Mouse (Mus musculus) neural tube, embryonic 15.5 days (tissue): ENCODE results near the gene Dennd6b. TPM values are rescaled to one million over a fixed set of nuclear protein-coding genes. Genes with fewer than 3 reads are reported as not detected.

ENCODE experiments used
- ATAC-seq: fragments of 200-750 bp; cut with Nextera tagmentation; 2 replicates; pipeline ENCODE4 v1.8.0; 2017; ENCODE audit warnings: mild to moderate bottlenecking, moderate TSS enrichment, moderate library complexity; ENCODE audit not compliant: low FRiP score
- H3K27ac ChIP-seq: fragments of 300-500 bp; sonication (generic); replicated peaks from 2 replicates; pipeline ENCODE4 v1.5.1; 2015; ENCODE audit warnings: mild to moderate bottlenecking, inconsistent platforms
- H3K27me3 ChIP-seq: fragments of 300-500 bp; sonication (generic); replicated peaks from 2 replicates; pipeline ENCODE4 v1.6.1; 2015; ENCODE audit warnings: inconsistent platforms
- H3K36me3 ChIP-seq: fragments of 300-500 bp; sonication (generic); 2 replicates; pipeline ENCODE4 v1.6.1; 2015; ENCODE audit warnings: inconsistent platforms
- H3K4me1 ChIP-seq: fragments of 300-500 bp; sonication (generic); 2 replicates; pipeline ENCODE4 v1.6.1; 2015; ENCODE audit warnings: inconsistent platforms
- H3K4me2 ChIP-seq: fragments of 300-500 bp; sonication (generic); 2 replicates; pipeline ENCODE4 v1.6.1; 2015; ENCODE audit warnings: inconsistent platforms, mild to moderate bottlenecking, moderate library complexity
- H3K4me3 ChIP-seq: fragments of 300-500 bp; sonication (generic); replicated peaks from 2 replicates; pipeline ENCODE4 v1.5.1; 2015; ENCODE audit warnings: mild to moderate bottlenecking, inconsistent platforms
- H3K9ac ChIP-seq: fragments of 300-500 bp; sonication (generic); replicated peaks from 2 replicates; pipeline ENCODE4 v1.6.1; 2015; ENCODE audit warnings: mild to moderate bottlenecking, inconsistent platforms
- H3K9me3 ChIP-seq: fragments of 300-500 bp; sonication (generic); replicated peaks from 2 replicates; pipeline ENCODE4 v1.6.1; 2016; ENCODE audit warnings: inconsistent platforms
- WGBS: fragments of 180-500 bp; shearing (Covaris S2); methylation state at CpG from one replicate; pipeline ENCODE4 v1.1.7; 2015; ENCODE audit warnings: mixed read lengths; 5-methylcytosine and 5-hydroxymethylcytosine counted together
- microRNA-seq: library from miRNA; unstranded; fragments of <30 nt; microRNA quantifications from one replicate; pipeline ENCODE4, GENCODE M21; 2017
- polyA plus RNA-seq: library from polyadenylated mRNA; unstranded; fragments of >200 nt; fragmentation: Nextera tagmentation; extraction: Ambion mirVana; gene quantifications from 2 replicates; pipeline ENCODE4 v1.2.1, GENCODE M21; 2015

Dennd6b gene
- polyA plus RNA-seq, 1 experiment from 2014 or later = 91.0 TPM

DNA sequence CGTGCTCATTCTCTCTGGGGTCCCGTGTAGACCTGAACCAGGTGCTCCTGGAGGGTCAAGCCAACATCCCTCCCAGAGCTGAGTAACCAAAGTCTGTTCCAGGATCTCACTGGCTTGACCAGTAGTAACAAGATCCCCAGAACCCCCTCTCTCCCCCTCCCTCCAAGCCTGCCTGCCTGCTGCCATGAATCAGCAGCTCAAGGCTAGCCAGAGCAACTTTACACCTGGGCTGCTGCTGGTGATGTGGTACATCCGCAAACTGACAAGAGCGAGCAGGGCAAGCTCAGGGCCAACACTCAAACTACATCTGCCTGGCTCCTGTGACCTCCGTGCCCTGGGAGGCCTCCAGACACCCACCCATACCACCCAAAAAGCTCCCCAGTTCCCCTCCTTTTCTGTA, 54.9 kb downstream of the Dennd6b start:
- H3K27me3 ChIP-seq = peaks cover 30% of the 10 kb centered on the region
- H3K9ac ChIP-seq = no peak overlapping the region
- no peaks in the 10 kb centered on the region for H3K36me3 ChIP-seq
- no peaks in the 10 kb centered on the region for H3K9me3 ChIP-seq
- H3K4me1 ChIP-seq = peaks cover 27% of the 10 kb centered on the region
- H3K4me2 ChIP-seq = no peak overlapping the region
- no peak for ATAC-seq
- 22% methylated on average over 5 of the region's 5 CpGs for WGBS
- no peak overlapping the region for H3K4me3 ChIP-seq
- H3K27ac ChIP-seq = no peak overlapping the region

DNA sequence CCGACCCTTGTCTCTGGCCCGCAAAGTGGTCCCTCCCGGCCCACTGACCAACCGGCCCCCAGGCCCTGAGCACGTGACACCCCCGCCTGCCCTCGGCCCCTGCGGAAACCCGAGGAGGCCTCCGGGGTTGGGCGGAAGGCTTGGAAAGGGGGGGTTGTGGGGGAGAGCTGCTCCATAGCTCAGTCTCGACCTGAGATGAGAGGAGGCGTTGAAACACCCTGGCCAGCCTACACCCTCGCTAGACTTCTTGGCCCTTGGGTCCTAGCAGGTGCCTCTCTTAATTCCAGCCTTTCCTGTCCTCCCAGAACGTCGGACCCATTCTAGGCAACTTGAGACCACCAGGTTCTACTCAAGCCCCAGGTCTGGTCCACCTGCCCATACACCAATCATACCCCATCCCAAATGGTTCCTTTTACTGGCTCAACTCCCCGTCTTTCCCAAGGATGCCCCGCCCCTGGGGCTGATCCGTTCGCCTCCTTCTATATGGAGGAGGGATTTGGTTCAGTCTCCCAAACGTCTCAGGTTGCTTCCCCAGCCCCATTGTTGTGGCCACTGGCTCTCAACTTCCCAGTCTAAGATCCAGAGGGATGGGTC, 55.5 kb downstream of the Dennd6b start, which contains the start of gene Mapk12:
Gene Mapk12 (minus strand): TSS at position 45 of the 594 bp plus-strand sequence.
- peak within 1 kb of the TSS; percentile 98 for H3K4me2 ChIP-seq
- under 1% methylated on average over 21 of the region's 21 CpGs for WGBS
- peak; percentile 60; the same call in 1 of the 2 replicates for ATAC-seq
- peaks cover 30% of the 10 kb centered on the region for H3K27me3 ChIP-seq
- H3K4me1 ChIP-seq = peaks cover 21% of the 10 kb centered on the region
- peak within 1 kb of the TSS; percentile 54 for H3K9ac ChIP-seq
- no peak within 1 kb of the TSS for H3K27ac ChIP-seq
- no peaks in the 10 kb centered on the region for H3K9me3 ChIP-seq
- H3K36me3 ChIP-seq = no peaks in the 10 kb centered on the region
- peak within 1 kb of the TSS; percentile 47 for H3K4me3 ChIP-seq

DNA sequence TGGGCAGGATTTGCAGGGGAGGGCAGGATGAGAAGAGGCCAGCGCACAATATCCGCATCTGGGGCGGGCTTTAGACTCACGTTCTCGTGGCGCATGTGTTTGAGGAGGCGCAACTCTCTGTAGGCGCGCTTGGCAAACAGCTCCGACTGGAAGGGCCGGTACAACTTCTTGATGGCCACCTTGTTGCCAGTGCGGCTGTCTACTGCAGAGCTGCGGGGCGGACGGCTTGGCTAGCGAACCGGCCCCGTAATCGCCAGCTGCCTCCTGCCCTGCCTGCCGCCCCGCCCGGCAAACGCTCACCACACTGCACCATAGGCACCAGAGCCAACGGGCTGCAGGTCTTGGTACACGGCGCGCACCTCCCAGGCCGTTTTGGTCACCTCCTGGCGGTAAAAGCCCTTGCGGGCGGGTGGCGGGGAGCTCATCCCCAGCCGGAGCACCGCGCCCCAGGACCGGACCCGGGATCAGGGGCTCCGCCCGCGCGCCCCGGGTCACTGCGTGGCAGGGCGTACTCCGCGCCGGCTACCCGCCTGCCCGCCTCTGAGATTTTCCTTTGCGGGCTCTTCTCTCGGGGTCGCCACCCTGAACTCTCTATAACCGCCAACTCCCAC, 56.1 kb downstream of the Dennd6b start:
- under 1% methylated on average over 53 of the region's 53 CpGs for WGBS
- Histone ChIP-seq H3K36me3 (no peaks in the 10 kb centered on the region), H3K4me3 (peak overlapping the region; percentile 47), H3K9me3 (no peaks in the 10 kb centered on the region), H3K4me1 (peaks cover 21% of the 10 kb centered on the region), H3K4me2 (peak overlapping the region; percentile 98), H3K27ac (no peak overlapping the region), H3K27me3 (peaks cover 30% of the 10 kb centered on the region), H3K9ac (peak overlapping the region; percentile 54)
- no peak for ATAC-seq

DNA sequence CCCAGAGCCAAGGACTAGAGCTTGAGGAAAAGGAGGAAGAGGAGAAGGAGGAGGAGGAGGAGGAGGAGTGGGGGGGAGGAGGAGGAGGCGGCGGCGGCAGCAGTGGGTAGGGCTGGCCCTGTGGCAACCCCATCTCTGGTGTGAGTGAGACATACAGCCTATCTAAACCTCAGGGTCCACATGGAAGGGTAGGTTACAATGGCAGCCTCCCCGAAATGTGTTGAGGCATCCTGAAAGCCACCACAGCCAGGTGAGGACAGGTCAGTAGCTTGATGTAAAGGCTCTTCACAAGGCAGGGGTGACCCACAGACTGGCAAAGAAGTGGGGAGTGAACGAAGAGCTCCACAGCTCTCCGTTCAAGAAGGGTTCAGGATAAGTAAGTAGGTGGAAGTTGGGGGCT, 57.8 kb downstream of the Dennd6b start:
- H3K27me3 ChIP-seq = peaks cover 30% of the 10 kb centered on the region
- H3K27ac ChIP-seq = no peak overlapping the region
- no peaks in the 10 kb centered on the region for H3K9me3 ChIP-seq
- no peak overlapping the region for H3K9ac ChIP-seq
- peaks cover 21% of the 10 kb centered on the region for H3K4me1 ChIP-seq
- no peak for ATAC-seq
- H3K4me3 ChIP-seq = no peak overlapping the region
- 94% methylated on average over 6 of the region's 6 CpGs for WGBS
- H3K36me3 ChIP-seq = no peaks in the 10 kb centered on the region
- no peak overlapping the region for H3K4me2 ChIP-seq

DNA sequence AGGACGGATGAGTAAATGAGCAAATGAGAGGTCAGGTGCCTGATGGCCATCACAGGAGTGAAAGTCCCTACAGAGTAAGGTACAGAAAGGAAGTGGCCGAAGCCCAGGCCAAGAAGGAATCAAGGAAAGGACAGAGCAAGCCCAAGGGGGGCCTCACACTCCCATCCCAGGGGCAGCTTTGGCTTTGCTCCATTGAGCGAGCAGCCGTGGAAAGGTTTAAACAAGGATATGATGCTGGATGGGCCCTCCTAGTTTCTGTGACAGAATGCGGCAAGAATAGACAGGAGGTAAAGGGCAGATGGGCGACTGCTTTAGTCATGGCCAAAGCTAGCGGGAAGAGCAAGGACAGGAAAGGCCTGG, 58.3 kb downstream of the Dennd6b start:
- H3K9ac ChIP-seq = no peak overlapping the region
- 89% methylated on average over 7 of the region's 7 CpGs for WGBS
- no peak overlapping the region for H3K4me2 ChIP-seq
- H3K27me3 ChIP-seq = peaks cover 30% of the 10 kb centered on the region
- H3K27ac ChIP-seq = no peak overlapping the region
- H3K4me1 ChIP-seq = peaks cover 21% of the 10 kb centered on the region
- H3K36me3 ChIP-seq = no peaks in the 10 kb centered on the region
- no peak for ATAC-seq
- H3K4me3 ChIP-seq = no peak overlapping the region
- H3K9me3 ChIP-seq = no peaks in the 10 kb centered on the region

DNA sequence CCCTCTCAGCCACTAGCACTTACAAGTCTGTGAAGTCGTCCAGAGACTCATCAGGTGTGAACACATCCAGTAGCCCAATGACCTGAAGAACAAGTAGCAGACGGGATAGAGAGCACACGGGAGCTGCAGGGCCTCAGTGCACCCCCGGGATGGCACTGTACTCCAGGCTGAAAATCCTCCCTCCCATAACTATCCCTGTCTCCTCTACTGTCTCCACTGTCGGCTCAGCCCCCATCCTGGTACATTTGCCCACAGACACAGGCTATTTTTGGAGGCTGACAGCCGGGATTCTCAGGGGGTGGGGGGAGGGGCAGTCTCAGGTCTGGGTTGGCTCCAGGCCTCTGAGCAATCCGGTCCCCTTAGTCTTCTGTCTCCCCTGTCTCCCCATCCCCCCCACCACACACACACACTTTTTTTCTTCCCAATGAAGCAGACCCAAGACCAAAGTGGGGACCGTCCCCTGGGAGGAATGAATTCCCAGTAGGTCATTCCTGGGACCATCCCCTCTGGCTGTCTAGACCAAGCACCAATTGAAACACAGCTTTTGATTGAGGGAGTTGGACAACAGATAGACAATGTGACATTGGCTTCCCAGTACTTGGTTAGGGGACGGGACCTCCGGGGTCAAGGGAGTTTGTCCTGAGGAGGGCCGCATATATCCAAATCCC, 58.8 kb downstream of the Dennd6b start:
- H3K4me2 ChIP-seq = no peak overlapping the region
- no peaks in the 10 kb centered on the region for H3K9me3 ChIP-seq
- WGBS = 75% methylated on average over 11 of the region's 11 CpGs
- peaks cover 30% of the 10 kb centered on the region for H3K27me3 ChIP-seq
- no peak overlapping the region for H3K4me3 ChIP-seq
- no peak overlapping the region for H3K27ac ChIP-seq
- no peak for ATAC-seq
- no peak overlapping the region for H3K9ac ChIP-seq
- peaks cover 21% of the 10 kb centered on the region for H3K4me1 ChIP-seq
- H3K36me3 ChIP-seq = no peaks in the 10 kb centered on the region

DNA sequence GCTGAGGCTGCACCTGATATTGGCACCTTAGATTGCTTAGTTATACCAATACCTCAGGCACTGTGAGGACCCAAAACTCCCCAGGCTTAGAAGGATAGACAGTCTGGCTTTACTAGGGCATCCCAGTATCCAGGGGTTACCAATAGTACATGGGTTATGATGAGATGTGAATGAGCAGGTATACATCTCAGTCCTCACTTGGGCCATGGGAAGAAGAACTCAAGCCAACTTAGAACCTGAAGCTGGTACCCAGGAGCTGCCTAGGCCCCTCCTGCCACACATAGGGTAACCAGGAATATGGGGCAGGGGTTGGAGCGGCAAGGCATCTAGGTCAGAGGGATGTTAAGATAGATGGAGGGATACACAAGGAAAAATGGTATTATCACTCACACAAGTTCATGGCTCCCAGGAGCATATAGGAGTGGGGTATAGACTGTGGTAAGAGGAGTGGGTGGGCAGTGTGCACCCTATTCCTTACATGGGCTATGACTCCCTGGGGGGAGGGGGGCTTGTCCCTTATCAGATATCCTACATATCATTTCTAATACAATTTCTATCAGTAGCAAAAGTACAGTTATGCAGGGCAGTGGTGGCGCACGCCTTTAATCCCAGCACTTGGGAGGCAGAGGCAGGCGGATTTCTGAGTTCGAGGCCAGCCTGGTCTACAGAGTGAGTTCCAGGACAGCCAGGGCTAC, 59.7 kb downstream of the Dennd6b start:
- Histone ChIP-seq H3K27me3 (peaks cover 30% of the 10 kb centered on the region), H3K4me1 (peaks cover 21% of the 10 kb centered on the region), H3K36me3 (no peaks in the 10 kb centered on the region), H3K9ac (no peak overlapping the region), H3K4me2 (no peak overlapping the region), H3K9me3 (no peaks in the 10 kb centered on the region), H3K27ac (no peak overlapping the region), H3K4me3 (no peak overlapping the region)
- no peak for ATAC-seq
- 97% methylated on average over 5 of the region's 5 CpGs for WGBS

Small RNAs within 50 kb of the gene (microRNA-seq; reads per million reads assigned to microRNA genes)
- gene Mir6958 (3.3 reads per million, percentile 12 among the genes with 10 or more reads in this experiment), gene Mir7118 (not detected)

Other genes with a start within 250 kb of the Dennd6b start
- gene Ttll8, start 242.1 kb downstream of the Dennd6b start, polyA plus RNA-seq = 0.13 and 0.17 TPM in 2 replicates
- 20.4 and 21.4 TPM in 2 replicates for gene Mlc1, start 217.5 kb downstream of the Dennd6b start, polyA plus RNA-seq
- gene Mov10l1, start 213.6 kb downstream of the Dennd6b start, polyA plus RNA-seq = not detected in 2 replicates
- 8.7 and 10.1 TPM in 2 replicates for gene Panx2, start 136.8 kb downstream of the Dennd6b start, polyA plus RNA-seq
- gene Trabd, start 121.4 kb downstream of the Dennd6b start, polyA plus RNA-seq = 38.2 and 44.9 TPM in 2 replicates
- 16.9 and 19.7 TPM in 2 replicates for gene Selenoo, start 107.4 kb downstream of the Dennd6b start, polyA plus RNA-seq
- 14.4 and 14.8 TPM in 2 replicates for gene Tubgcp6, start 73.4 kb downstream of the Dennd6b start, polyA plus RNA-seq
- gene Hdac10, start 67.8 kb downstream of the Dennd6b start, polyA plus RNA-seq = 25.1 and 31.9 TPM in 2 replicates
- gene Mapk12, start 55.8 kb downstream of the Dennd6b start, polyA plus RNA-seq = 4.8 and 5.2 TPM in 2 replicates
- gene Mapk11, start 46.9 kb downstream of the Dennd6b start, polyA plus RNA-seq = 22.5 and 27.5 TPM in 2 replicates
- 69.4 and 72.3 TPM in 2 replicates for gene Plxnb2, start 15.7 kb downstream of the Dennd6b start, polyA plus RNA-seq
- gene Ppp6r2, start 15.1 kb upstream of the Dennd6b start, polyA plus RNA-seq = 62.8 and 67.7 TPM in 2 replicates
- gene Sbf1, start 118.8 kb upstream of the Dennd6b start, polyA plus RNA-seq = 90.5 and 94.8 TPM in 2 replicates
- gene Adm2, start 126.2 kb upstream of the Dennd6b start, polyA plus RNA-seq = 0.14 TPM in 1 of 2 replicates, not detected in the other
- not detected in 2 replicates for gene Miox, start 137.9 kb upstream of the Dennd6b start, polyA plus RNA-seq
- gene Lmf2, start 159.2 kb upstream of the Dennd6b start, polyA plus RNA-seq = 30.6 and 33.7 TPM in 2 replicates
- gene Ncaph2, start 159.2 kb upstream of the Dennd6b start, polyA plus RNA-seq = 105 and 111 TPM in 2 replicates
- 15.6 and 17.9 TPM in 2 replicates for gene Sco2, start 177.3 kb upstream of the Dennd6b start, polyA plus RNA-seq
- gene Tymp, start 180.5 kb upstream of the Dennd6b start, polyA plus RNA-seq = 2.1 and 2.6 TPM in 2 replicates
- gene Odf3b, start 182.8 kb upstream of the Dennd6b start, polyA plus RNA-seq = 2.4 and 2.9 TPM in 2 replicates
- gene Klhdc7b, start 188.4 kb upstream of the Dennd6b start, polyA plus RNA-seq = 0.05 and 0.06 TPM in 2 replicates
- gene Syce3, start 214.0 kb upstream of the Dennd6b start, polyA plus RNA-seq = not detected in 2 replicates
- gene Cpt1b, start 229.4 kb upstream of the Dennd6b start, polyA plus RNA-seq = 0.88 and 1.2 TPM in 2 replicates
- 6.1 and 8.7 TPM in 2 replicates for gene C730034F03Rik, start 233.1 kb upstream of the Dennd6b start, polyA plus RNA-seq
- gene Gm44502, start 233.2 kb upstream of the Dennd6b start, polyA plus RNA-seq = 0.36 TPM in 1 of 2 replicates, not detected in the other
- 79.8 and 92.8 TPM in 2 replicates for gene Chkb, start 233.4 kb upstream of the Dennd6b start, polyA plus RNA-seq